Comparison of ENCODE assay signal across 35 mouse cellular contexts in genomic region chr13:39664548-39664947, GRCm38 (mm10).
"Had no signal": no experiment of that assay in that cellular context is flagged by ENCODE, and none has a peak within 500 bp of the region (broad histone marks: within the 10 kb centered on the region; RNA-seq: fewer than 3 reads in every experiment).

No protein-coding gene starts in this region.

- H3K9me3 ChIP-seq: heart, embryonic 10.5 days; heart, embryonic 12.5 days; heart, embryonic 13.5 days; heart, embryonic 15.5 days; hindbrain, embryonic 10.5 days; hindbrain, embryonic 12.5 days; hindbrain, embryonic 13.5 days; hindbrain, embryonic 15.5 days; intestine, embryonic 15.5 days; kidney, embryonic 15.5 days had no signal

- H3K27me3 ChIP-seq: heart, embryonic 12.5 days; heart, embryonic 13.5 days; heart, embryonic 15.5 days; hindbrain, embryonic 12.5 days; hindbrain, embryonic 13.5 days; hindbrain, embryonic 15.5 days; intestine, embryonic 15.5 days; kidney, embryonic 15.5 days had no signal

- H3K36me3 ChIP-seq: heart, embryonic 10.5 days; heart, embryonic 12.5 days; heart, embryonic 13.5 days; heart, embryonic 15.5 days; hindbrain, embryonic 10.5 days; hindbrain, embryonic 12.5 days; hindbrain, embryonic 13.5 days; hindbrain, embryonic 15.5 days; intestine, embryonic 15.5 days; kidney, embryonic 15.5 days had no signal

- H3K4me3 ChIP-seq: heart, embryonic 10.5 days; heart, embryonic 12.5 days; heart, embryonic 13.5 days; heart, embryonic 15.5 days; hindbrain, embryonic 10.5 days; hindbrain, embryonic 12.5 days; hindbrain, embryonic 13.5 days; hindbrain, embryonic 15.5 days; intestine, embryonic 15.5 days; kidney, embryonic 15.5 days; layer of hippocampus, adult 2 months had no signal

- H3K4me2 ChIP-seq: heart, embryonic 11.5 days; heart, embryonic 12.5 days; heart, embryonic 13.5 days; heart, embryonic 15.5 days; hindbrain, embryonic 12.5 days; hindbrain, embryonic 13.5 days; hindbrain, embryonic 14.5 days; hindbrain, embryonic 15.5 days; intestine, embryonic 15.5 days; kidney, embryonic 15.5 days had no signal

- H3K9ac ChIP-seq: heart, embryonic 12.5 days; heart, embryonic 13.5 days; heart, embryonic 15.5 days; hindbrain, embryonic 12.5 days; hindbrain, embryonic 13.5 days; hindbrain, embryonic 14.5 days; hindbrain, embryonic 15.5 days; intestine, embryonic 15.5 days; kidney, embryonic 15.5 days had no signal

- H3K27ac ChIP-seq: heart, embryonic 10.5 days; heart, embryonic 13.5 days; heart, embryonic 15.5 days; hindbrain, embryonic 10.5 days; hindbrain, embryonic 12.5 days; hindbrain, embryonic 13.5 days; hindbrain, embryonic 14.5 days; hindbrain, embryonic 15.5 days; hindbrain, postnatal 0 days; intestine, embryonic 15.5 days; kidney, embryonic 15.5 days; kidney, postnatal 0 days; layer of hippocampus, adult 2 months had no signal

- H3K4me1 ChIP-seq: heart, embryonic 10.5 days; heart, embryonic 15.5 days; hindbrain, embryonic 10.5 days; hindbrain, embryonic 12.5 days; hindbrain, embryonic 13.5 days; hindbrain, embryonic 15.5 days; intestine, embryonic 15.5 days; kidney, embryonic 15.5 days had no signal

- ATAC-seq: hindbrain, embryonic 16.5 days; hindbrain, postnatal 0 days; inflammation-experienced regulatory T-cells, adult 6 months; intestine, embryonic 15.5 days; intestine, embryonic 16.5 days; intestine, postnatal 0 days had no signal

- DNase-seq: heart, postnatal 10 days; heart, postnatal 14 days; heart, postnatal 36 days; heart, postnatal 4 days; kidney, adult 11 months; kidney, adult 18-20 months; kidney, adult 2 months; kidney, adult 8-10 months; kidney, adult 9 months; kidney, postnatal 10 days; kidney, postnatal 14 days; kidney, postnatal 25 days; kidney, postnatal 36 days; kidney, postnatal 4 days; layer of hippocampus, adult 9-11 months; layer of hippocampus, postnatal 36 days had no signal
